Mouse (Mus musculus): Measurements from ENCODE around the gene Kcns1.

DNA sequence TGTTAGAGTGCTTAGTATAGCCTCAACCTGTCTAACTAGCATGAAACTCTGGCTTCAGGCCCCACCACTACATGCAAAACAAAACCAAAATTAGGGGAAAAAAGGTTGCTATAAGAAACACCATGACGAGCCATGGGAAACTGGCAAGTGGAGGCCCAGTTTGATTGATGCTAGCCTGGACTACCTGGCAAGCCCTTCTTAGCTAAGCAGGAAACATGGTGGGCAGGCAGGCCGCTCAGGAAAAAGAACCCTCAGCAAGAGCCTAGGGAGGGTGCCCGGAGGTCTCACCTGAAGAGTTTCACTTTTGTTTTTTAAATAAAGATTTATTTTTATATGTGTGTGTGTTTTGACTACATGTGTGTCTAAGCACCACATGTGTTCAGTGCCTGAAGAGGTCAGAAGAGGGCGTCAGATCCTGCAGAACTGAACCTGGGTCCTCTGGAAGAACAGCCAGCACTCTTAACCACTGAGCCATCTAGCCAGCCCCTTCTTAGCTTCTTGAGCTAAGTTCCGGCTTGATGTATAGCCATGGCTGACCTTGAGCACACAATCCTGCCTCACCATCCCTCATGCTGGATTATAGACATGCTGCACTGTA, 47.6 kb downstream of the Kcns1 start:
- 0 out of 2 replicates have a peak, but pooled peaks have one; percentile 10 for TF ChIP-seq CTCF (IDR thresholded peaks at IDR 0.05; ENCODE audit: low read depth)
- no peak for TF ChIP-seq EP300 (optimal IDR thresholded peaks at IDR 0.05)

Measured in stomach, postnatal 0 days (tissue).